Mouse (Mus musculus) 416B (cell line): ENCODE data around the gene Slc4a8.

Experiments
- DNase-seq: peaks from one replicate; pipeline ENCODE4 v3.0.0; 2011; ENCODE audit warnings: low read depth

The Slc4a8 gene

GRCm38 (mm10) chr15:100761419-100762185, at the start of gene Slc4a8:
TSS of gene Slc4a8 (plus strand) at chr15:100761747.
- DNase-seq = no peak

- no peak for DNase-seq
Measured at GRCm38 (mm10) chr15:100714470-100714869, 47.1 kb upstream of the Slc4a8 start.

GRCm38 (mm10) chr15:100715399-100715993, 46.1 kb upstream of the Slc4a8 start:
- DNase-seq = no peak

GRCm38 (mm10) chr15:100717933-100718332, 43.6 kb upstream of the Slc4a8 start:
- DNase-seq = peak; percentile 71

GRCm38 (mm10) chr15:100718572-100718971, 43.0 kb upstream of the Slc4a8 start:
- DNase-seq = peak; percentile 50

GRCm38 (mm10) chr15:100719217-100719616, 42.3 kb upstream of the Slc4a8 start:
- DNase-seq = peak; percentile 49

- DNase-seq = peak; percentile 71
Measured at GRCm38 (mm10) chr15:100720066-100720465, 41.5 kb upstream of the Slc4a8 start.

- DNase-seq = peak; percentile 34
Measured at GRCm38 (mm10) chr15:100721445-100721844, 40.1 kb upstream of the Slc4a8 start.

GRCm38 (mm10) chr15:100722026-100722425, 39.5 kb upstream of the Slc4a8 start:
- DNase-seq = no peak

GRCm38 (mm10) chr15:100722564-100722963, 39.0 kb upstream of the Slc4a8 start:
- DNase-seq = no peak

GRCm38 (mm10) chr15:100723505-100723904, 38.0 kb upstream of the Slc4a8 start:
- DNase-seq = no peak

GRCm38 (mm10) chr15:100726721-100727120, 34.8 kb upstream of the Slc4a8 start:
- no peak for DNase-seq

GRCm38 (mm10) chr15:100727834-100728233, 33.7 kb upstream of the Slc4a8 start:
- no peak for DNase-seq

GRCm38 (mm10) chr15:100728586-100728985, 33.0 kb upstream of the Slc4a8 start:
- DNase-seq = no peak

GRCm38 (mm10) chr15:100729281-100729985, 32.1 kb upstream of the Slc4a8 start, which contains the start of gene Galnt6:
TSS of gene Galnt6 (minus strand) at chr15:100729376.
- DNase-seq = no peak

GRCm38 (mm10) chr15:100731081-100731480, 30.5 kb upstream of the Slc4a8 start:
- no peak for DNase-seq

GRCm38 (mm10) chr15:100732580-100732979, 29.0 kb upstream of the Slc4a8 start:
- DNase-seq = no peak

GRCm38 (mm10) chr15:100735095-100735952, 26.2 kb upstream of the Slc4a8 start:
- peak; percentile 66 for DNase-seq

GRCm38 (mm10) chr15:100735953-100736300, 25.6 kb upstream of the Slc4a8 start:
- DNase-seq = peak; percentile 82

GRCm38 (mm10) chr15:100737667-100738066, 23.9 kb upstream of the Slc4a8 start:
- peak; percentile 49 for DNase-seq

- peak; percentile 99 for DNase-seq
Measured at GRCm38 (mm10) chr15:100738351-100738781, 23.2 kb upstream of the Slc4a8 start.

GRCm38 (mm10) chr15:100739442-100739841, 22.1 kb upstream of the Slc4a8 start:
- no peak for DNase-seq
